Mouse (Mus musculus): ENCODE measurements around the gene Srprb.

- no peak for TF ChIP-seq USF1 (IDR thresholded peaks at IDR 0.05; ENCODE audit: low read depth)
- TF ChIP-seq POLR2A (IDR thresholded peaks at IDR 0.05; ENCODE audit: insufficient read length, low read depth): no peak
- TF ChIP-seq CEBPB (IDR thresholded peaks at IDR 0.05; ENCODE audit: insufficient read depth, poor library complexity, severe bottlenecking): no peak
- no peak for TF ChIP-seq E2F4 (IDR thresholded peaks at IDR 0.05; ENCODE audit: insufficient read depth)
- no peak for TF ChIP-seq TCF12 (IDR thresholded peaks at IDR 0.05; ENCODE audit: insufficient read depth, poor library complexity, severe bottlenecking)
Observed at GRCm38 (mm10) chr9:103232232-103233005, 30.5 kb upstream of the Srprb start.
